Mouse (Mus musculus) R1 (cell line): Measurements from ENCODE around the gene Elac2.
A peak's percentile ranks its signal among the peaks of the same experiment; 100 is the strongest.

Experiments
- DNase-seq: peaks from one replicate; pipeline ENCODE4 v3.0.0-alpha.2; 2018; ENCODE audit warnings: low read depth, low spot score

Elac2 gene

DNA sequence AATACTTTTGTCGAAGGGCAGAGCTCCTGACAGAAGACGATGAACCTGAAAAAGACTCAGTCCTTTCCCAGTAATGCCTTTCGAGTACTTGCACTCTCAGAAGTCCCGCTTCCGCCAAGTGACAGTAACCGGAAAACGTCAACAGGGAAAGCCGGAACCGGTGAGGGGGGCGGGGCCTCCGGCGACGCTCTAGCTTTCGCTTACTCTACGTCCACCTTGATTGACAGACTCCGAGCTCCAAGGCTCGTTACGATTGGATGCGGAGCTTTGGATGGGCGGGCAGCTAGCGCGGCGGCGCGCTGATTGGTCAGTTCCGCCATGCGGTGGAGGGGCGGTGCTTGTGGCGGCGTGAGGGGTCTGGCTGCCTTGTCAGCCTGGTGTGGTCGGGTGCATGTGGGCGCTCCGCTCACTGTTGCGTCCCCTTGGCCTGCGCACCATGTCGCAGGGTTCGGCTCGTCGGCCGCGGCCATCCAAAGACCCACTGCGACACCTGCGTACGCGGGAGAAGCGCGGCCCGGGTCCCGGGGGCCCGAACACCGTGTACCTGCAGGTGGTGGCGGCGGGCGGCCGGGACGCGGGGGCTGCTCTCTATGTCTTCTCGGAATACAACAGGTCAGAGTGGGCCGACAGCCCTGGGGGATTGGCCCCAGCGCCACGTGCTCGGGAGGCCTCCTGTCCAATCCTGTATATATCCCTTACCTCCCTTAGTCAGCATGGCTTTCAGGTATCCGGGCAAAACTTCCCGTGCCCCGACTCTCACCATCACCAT lies at the start of gene Elac2:
Elac2 (plus strand) TSS at position 319 of the 769 bp plus-strand sequence.
- DNase-seq, result peak; percentile 98

DNA sequence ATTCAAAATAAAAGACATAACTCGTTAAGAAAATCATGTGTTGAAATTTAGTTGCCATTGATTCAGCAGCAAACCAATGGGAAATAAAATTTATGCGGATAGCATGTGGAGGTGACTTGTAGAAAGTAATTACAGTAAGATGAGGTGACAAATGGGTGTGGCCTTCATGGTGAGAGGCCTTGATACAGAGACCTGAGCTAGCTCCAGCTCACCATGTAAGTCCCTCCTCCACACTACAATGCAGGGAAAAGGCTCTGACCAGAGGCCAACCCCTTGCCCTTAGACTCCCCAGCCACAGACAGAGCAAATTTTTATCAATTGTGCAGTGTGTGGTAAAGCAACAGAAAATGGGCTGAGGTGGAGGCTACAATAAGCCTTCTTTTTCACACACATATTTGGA lies 49.7 kb upstream of the Elac2 start:
- no peak for DNase-seq

- no peak for DNase-seq
Observed at GRCm38 (mm10) chr11:64931060-64931770, 47.6 kb upstream of the Elac2 start.

GRCm38 (mm10) chr11:64937226-64937625 lies 41.6 kb upstream of the Elac2 start:
- no peak for DNase-seq

- no peak for DNase-seq
Observed at GRCm38 (mm10) chr11:64941193-64941592, 37.6 kb upstream of the Elac2 start.

DNA sequence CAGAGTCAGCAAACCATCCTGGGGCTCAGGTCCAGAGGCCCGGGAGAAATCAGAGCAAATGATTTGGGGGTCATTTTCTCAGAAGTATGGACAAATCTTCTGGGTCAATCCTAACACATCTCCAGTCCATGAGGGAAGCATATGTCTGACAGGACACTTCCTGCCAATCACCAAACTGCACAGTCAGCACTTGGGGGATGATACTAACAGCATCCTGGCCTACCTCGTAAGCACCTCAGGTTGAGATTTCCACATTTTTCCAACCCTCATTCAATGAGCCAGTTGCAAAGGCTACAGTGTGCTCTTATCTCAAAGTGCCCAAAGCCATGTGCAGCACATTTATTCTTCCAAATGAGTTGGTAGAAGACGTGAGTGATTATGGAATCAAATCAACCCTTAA lies 29.1 kb upstream of the Elac2 start:
- DNase-seq, result no peak

DNA sequence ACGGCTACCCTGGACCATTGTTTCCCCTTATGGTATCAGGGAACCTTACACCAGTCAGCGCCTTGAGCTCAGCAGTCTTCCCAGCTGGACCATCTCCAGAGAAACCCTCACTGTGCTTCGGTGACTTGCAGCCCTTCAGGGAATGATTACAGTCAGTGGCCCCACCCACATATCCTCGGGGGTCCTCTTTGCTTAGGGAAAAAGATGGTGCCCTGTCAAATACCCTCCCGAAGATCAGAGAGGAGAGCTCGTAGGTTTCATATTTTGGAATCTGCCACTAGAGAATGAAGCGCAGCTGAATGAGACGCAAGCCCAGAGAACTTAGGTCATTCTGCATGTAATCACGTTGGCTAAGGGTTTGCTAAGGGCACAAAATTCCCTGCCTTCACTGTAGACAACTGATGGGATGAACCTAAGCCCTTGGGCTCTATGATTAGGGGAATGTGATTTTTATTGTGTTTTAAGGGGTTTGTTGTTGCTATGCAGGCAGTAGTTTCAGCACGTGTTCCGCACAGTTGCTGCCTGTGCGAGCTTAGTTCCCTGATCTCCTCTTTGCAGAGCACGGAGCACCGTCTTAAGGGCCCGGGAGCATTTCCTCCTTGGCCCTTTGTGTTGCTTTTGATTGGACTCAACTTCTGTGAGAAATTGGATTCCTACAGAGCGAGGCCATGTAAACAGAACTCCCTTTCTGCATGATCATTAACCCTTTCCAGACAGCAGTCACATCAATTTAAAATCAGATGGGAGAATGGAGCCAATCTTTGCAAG lies 21.7 kb upstream of the Elac2 start:
- DNase-seq, result peak; percentile 2

DNA sequence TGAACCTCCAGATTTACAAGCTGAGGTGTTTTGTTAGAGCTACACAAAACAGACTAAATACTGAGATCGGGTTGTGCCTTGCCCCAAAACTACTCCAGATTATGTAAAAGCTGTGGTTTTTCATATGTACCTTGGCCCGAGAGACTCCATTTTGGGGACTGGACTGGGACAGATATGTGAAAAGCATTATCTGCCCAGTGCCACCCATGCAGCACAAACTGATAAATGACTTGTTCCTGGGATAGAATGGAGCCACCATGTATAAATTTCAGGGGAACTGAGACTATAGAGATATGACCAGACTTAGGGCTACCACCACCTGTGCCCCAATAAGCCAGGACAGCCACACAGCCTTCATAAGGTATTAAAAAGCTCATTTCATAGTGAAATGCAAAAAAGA lies 16.2 kb upstream of the Elac2 start:
- no peak for DNase-seq

DNA sequence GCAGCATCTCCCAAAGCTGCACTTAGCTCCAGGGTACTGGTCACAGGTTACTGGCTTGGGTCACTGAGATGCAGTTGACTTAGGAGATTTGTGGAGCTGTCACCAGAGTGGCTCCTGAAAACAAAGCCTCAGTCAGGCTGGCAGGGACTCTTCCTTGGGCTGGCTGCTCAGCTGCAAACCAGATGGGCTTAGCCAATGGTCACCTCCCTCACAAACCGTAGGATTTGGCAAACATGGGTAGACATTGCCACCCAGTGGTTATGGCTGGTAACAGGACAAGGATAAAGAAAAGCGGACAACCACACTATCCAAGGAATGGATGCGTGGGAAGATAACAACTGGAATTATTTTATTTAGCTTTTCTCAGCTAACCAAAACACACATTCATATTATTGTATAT lies 10.3 kb upstream of the Elac2 start:
- peak; percentile 71 for DNase-seq

DNA sequence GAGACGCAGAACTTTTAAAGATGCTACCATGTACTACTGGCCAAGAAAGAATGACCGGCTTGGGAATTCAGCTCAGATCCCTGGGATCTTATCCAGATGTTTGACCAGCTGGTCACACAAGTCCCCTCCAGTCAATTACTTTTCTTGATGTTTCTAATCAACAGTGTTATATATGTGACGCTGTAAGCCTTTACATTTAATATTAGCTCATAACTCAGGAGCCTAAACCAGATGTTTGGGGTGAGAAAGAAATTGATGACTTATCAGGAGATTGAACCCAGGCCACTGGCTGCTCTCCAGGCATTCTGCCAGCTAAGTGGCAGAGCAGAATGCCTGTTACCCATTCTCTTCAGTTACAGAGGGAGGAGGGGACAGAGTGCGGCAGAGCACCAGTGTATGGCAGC lies 9.9 kb upstream of the Elac2 start:
- no peak for DNase-seq

DNA sequence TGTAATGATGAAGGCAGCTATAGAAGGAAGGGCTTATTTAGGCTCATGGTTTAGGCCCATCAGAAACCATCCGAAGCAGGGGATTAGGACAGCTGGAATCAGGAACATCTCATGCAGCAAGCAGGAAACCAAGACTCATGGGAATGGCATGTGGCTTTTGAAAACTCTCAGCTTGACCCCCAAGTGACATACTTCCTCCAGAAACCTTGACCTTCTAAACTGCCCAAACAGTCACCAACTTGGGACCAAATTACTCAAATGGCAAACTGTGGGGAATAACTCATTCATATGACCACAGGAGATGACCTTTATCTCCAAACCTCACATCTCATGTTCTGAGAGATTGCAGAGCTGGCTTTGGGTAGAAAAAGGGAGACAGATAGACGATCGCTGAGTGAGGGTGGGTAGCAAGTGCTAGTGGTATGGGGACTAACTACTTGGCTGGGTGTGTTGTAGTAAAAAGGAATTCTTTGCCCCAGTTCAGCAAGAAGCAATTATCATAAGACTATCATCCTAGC lies 7.3 kb upstream of the Elac2 start:
- no peak for DNase-seq

- DNase-seq, result no peak
Observed at GRCm38 (mm10) chr11:64972418-64972817, 6.4 kb upstream of the Elac2 start.

GRCm38 (mm10) chr11:64979489-64979845 lies 629 bp downstream of the Elac2 start:
- DNase-seq, result no peak

GRCm38 (mm10) chr11:64988556-64988955 lies 9.7 kb downstream of the Elac2 start:
- no peak for DNase-seq

- no peak for DNase-seq
Observed at GRCm38 (mm10) chr11:64998439-64998838, 19.6 kb downstream of the Elac2 start.

DNA sequence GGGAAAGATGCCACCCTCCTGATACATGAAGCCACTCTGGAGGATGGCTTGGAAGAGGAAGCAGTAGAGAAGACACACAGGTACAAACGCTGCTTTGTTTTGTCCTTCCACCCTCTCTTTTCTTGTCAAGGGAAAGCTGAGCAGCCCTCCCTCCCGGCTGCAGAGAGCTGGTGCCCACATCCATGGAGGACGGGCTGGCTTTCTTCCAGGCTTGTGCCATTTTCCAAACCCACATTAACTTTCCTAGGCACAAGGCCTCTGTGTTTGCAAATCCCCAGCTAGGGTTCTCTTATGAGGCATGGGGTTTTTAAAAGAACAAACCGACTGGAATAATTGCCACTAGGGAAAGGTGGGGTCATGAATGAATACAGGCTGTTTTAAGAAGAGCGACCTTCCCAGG lies 20.8 kb downstream of the Elac2 start:
- DNase-seq, result no peak

GRCm38 (mm10) chr11:65001729-65002128 lies 22.9 kb downstream of the Elac2 start:
- DNase-seq, result no peak

DNA sequence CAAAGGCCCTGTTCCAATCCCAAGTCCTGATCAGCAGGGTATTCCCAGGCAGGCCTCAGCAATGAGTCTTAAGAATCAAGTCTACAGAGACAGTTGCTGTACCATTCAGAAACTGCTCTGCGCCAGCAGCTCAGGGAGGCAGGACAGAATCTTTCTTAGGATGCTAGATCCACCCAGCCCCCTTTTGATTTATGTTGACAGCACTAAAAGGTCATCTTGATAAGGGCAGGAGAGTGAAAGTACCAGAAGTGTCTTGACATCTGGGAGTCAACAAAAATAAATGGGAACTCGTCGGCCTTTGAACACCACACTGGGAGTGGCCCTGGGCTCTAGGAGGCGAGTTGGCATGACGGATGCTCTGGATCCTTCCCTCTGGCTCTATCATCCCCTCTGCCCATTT lies 24.8 kb downstream of the Elac2 start:
- no peak for DNase-seq

- DNase-seq, result no peak
Observed at GRCm38 (mm10) chr11:65004836-65005235, 26.0 kb downstream of the Elac2 start.

- no peak for DNase-seq
Observed at GRCm38 (mm10) chr11:65006047-65006446, 27.2 kb downstream of the Elac2 start.

GRCm38 (mm10) chr11:65013906-65014305 lies 35.1 kb downstream of the Elac2 start:
- DNase-seq, result no peak

GRCm38 (mm10) chr11:65016754-65017153 lies 37.9 kb downstream of the Elac2 start:
- DNase-seq, result peak; percentile 10
